11 mouse cellular contexts compared by ENCODE assay signal in the genomic region with DNA sequence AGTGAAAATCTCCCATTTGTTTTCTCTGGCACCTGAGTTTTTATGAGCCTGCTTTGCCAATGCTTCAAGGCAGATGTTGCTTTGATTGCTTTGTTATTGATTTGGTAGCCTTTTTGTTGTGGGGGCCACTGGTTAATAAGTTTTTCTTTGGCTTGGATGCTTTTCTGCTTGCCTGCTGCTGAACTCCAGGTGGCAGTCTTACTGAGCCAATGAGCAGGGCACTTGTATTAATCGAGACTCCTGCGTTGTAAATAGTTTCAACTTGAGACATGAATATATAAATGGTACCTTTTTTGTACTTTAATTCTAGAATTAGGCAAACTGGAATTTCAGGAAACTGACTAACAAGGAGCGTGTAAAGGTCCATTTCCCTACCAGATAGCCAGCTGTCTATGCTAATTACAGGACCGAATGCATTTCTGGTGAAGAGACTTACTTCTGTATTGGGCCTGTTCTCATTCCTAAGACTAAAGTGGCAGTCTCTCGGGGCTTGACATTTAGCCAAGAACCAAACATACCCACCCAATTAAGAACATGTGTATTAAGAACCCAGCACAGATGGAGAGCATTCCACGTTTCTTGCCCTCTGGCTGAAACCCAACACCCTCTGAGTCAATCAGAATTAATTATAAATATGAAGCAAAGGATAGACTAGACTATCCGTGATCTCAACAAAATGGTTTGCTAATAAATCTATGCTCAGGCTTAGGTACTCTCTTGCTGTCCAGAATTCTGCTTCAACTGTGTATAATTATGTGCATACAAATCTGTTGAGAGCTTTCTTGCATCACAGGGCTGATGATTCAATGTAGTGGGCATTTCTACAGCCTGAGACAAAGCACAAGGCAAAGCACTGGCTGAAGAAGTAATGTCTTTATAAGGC. TPM values are rescaled to one million over a fixed set of nuclear protein-coding genes. Genes with fewer than 3 reads are reported as not detected.
DNase-seq lines count a peak whose midpoint lies in the region; ATAC-seq and TF ChIP-seq lines count a peak whose summit lies in the region.
"Had no signal": no experiment of that assay in that cellular context is flagged by ENCODE, and none has a peak within 500 bp of the region (broad histone marks: within the 10 kb centered on the region; RNA-seq: fewer than 3 reads in every experiment).

No protein-coding gene starts in this region.

- no peaks in the 10 kb centered on the region for H3K27me3 ChIP-seq in hindbrain, embryonic 15.5 days
- no peaks in the 10 kb centered on the region for H3K27me3 ChIP-seq in hindbrain, embryonic 10.5 days (ENCODE audit: insufficient read depth, poor library complexity, severe bottlenecking)
- no peaks in the 10 kb centered on the region for H3K27me3 ChIP-seq in neural tube, embryonic 12.5 days (replicated peaks)
- no peaks in the 10 kb centered on the region for H3K27me3 ChIP-seq in stomach, postnatal 0 days (ENCODE audit: control insufficient read depth, insufficient read depth, low read length)

- 47% methylated on average over 7 of the region's 7 CpGs for WGBS in hindbrain, embryonic 15.5 days
- 76% methylated on average over 7 of the region's 7 CpGs for WGBS in hindbrain, embryonic 10.5 days
- WGBS in neural tube, embryonic 12.5 days: 76% methylated on average over 7 of the region's 7 CpGs
- 36% methylated on average over 7 of the region's 7 CpGs for WGBS in stomach, postnatal 0 days

- TF ChIP-seq EP300 in stomach, postnatal 0 days (optimal IDR thresholded peaks at IDR 0.05): peak; percentile 43

- no peaks in the 10 kb centered on the region for H3K9me3 ChIP-seq in hindbrain, embryonic 15.5 days
- no peaks in the 10 kb centered on the region for H3K9me3 ChIP-seq in hindbrain, embryonic 10.5 days
- no peaks in the 10 kb centered on the region for H3K9me3 ChIP-seq in neural tube, embryonic 12.5 days
- no peaks in the 10 kb centered on the region for H3K9me3 ChIP-seq in stomach, postnatal 0 days (ENCODE audit: control insufficient read depth, low read length)

- TF ChIP-seq CTCF in stomach, postnatal 0 days (IDR thresholded peaks at IDR 0.05; ENCODE audit: low read depth): peak; percentile 67

- H3K9ac ChIP-seq in hindbrain, embryonic 15.5 days: no peak overlapping the region
- H3K9ac ChIP-seq in neural tube, embryonic 12.5 days: no peak overlapping the region
- no peak overlapping the region for H3K9ac ChIP-seq in stomach, postnatal 0 days (ENCODE audit: low read length)

- no peak overlapping the region for H3K4me2 ChIP-seq in hindbrain, embryonic 15.5 days
- no peak overlapping the region for H3K4me2 ChIP-seq in neural tube, embryonic 12.5 days (replicated peaks)
- H3K4me2 ChIP-seq in stomach, postnatal 0 days (replicated peaks; ENCODE audit: low read depth): no peak overlapping the region

- H3K27ac ChIP-seq in hindbrain, embryonic 15.5 days (replicated peaks): peak overlapping the region; percentile 48
- no peak overlapping the region for H3K27ac ChIP-seq in hindbrain, embryonic 10.5 days
- H3K27ac ChIP-seq in neural tube, embryonic 12.5 days: no peak overlapping the region
- peak overlapping the region; percentile 70 for H3K27ac ChIP-seq in stomach, postnatal 0 days (replicated peaks)

- DNase-seq in cerebellum, adult 18-20 months: peak; percentile 26
- no peak for DNase-seq in hindbrain, embryonic 10.5 days (ENCODE audit: low spot score)
- no peak for DNase-seq in neural tube, embryonic 10.5 days (ENCODE audit: extremely low spot score, low spot score)
- DNase-seq in stomach, postnatal 0 days (ENCODE audit: low spot score): no peak
- no peak for DNase-seq in thymus, postnatal 25 days
- DNase-seq: adrenal gland, adult 8-10 months had no signal

- no peak overlapping the region for H3K4me3 ChIP-seq in hindbrain, embryonic 15.5 days
- H3K4me3 ChIP-seq in hindbrain, embryonic 10.5 days: no peak overlapping the region
- no peak overlapping the region for H3K4me3 ChIP-seq in neural tube, embryonic 12.5 days
- no peak overlapping the region for H3K4me3 ChIP-seq in stomach, postnatal 0 days (ENCODE audit: low read depth, low read length)

- H3K4me1 ChIP-seq in hindbrain, embryonic 15.5 days (replicated peaks): peaks cover 7% of the 10 kb centered on the region; the same call in 1 of the 2 replicates
- no peaks in the 10 kb centered on the region for H3K4me1 ChIP-seq in hindbrain, embryonic 10.5 days (replicated peaks)
- no peaks in the 10 kb centered on the region for H3K4me1 ChIP-seq in neural tube, embryonic 12.5 days
- H3K4me1 ChIP-seq in stomach, postnatal 0 days (replicated peaks; ENCODE audit: control insufficient read depth, insufficient read depth): no peaks in the 10 kb centered on the region

- H3K36me3 ChIP-seq in hindbrain, embryonic 15.5 days: peaks cover 31% of the 10 kb centered on the region
- peaks cover 73% of the 10 kb centered on the region for H3K36me3 ChIP-seq in hindbrain, embryonic 10.5 days
- H3K36me3 ChIP-seq in neural tube, embryonic 12.5 days: peaks cover 35% of the 10 kb centered on the region
- peaks cover 16% of the 10 kb centered on the region for H3K36me3 ChIP-seq in stomach, postnatal 0 days (ENCODE audit: control insufficient read depth, insufficient read depth, low read length)

- ATAC-seq in cerebellum, adult (ENCODE audit: insufficient number of reproducible peaks, low FRiP score, low TSS enrichment): no peak
- ATAC-seq in hindbrain, embryonic 15.5 days (ENCODE audit: low FRiP score, low read depth): no peak
- ATAC-seq in neural tube, embryonic 12.5 days (ENCODE audit: low FRiP score, low read depth): 0 out of 2 replicates have a peak, but pooled peaks have one; percentile 13
- peak; percentile 80; the same call in 1 of the 2 replicates for ATAC-seq in stomach, postnatal 0 days (ENCODE audit: low FRiP score, low TSS enrichment)

RNA-seq across cellular contexts. Expression of a gene that starts 14.6 kb away (rescaled TPM):
- 164 TPM in 2 replicates for polyA plus RNA-seq in hindbrain, embryonic 15.5 days (2015; fragmentation: Nextera tagmentation; extraction: Ambion mirVana)
- 205 and 242 TPM in 2 replicates for polyA plus RNA-seq in hindbrain, embryonic 10.5 days (2016; fragmentation: Nextera tagmentation; extraction: Ambion mirVana)
- polyA plus RNA-seq in neural tube, embryonic 12.5 days (2016; fragmentation: Nextera tagmentation; extraction: Ambion mirVana): 199 and 223 TPM in 2 replicates
- 174 and 205 TPM in 2 replicates for polyA plus RNA-seq in stomach, postnatal 0 days (2015; fragmentation: Nextera tagmentation; extraction: Ambion mirVana)

RNA-seq across cellular contexts. Expression of a gene that starts 25.8 kb away (rescaled TPM):
- polyA plus RNA-seq in hindbrain, embryonic 15.5 days (2015; fragmentation: Nextera tagmentation; extraction: Ambion mirVana): 0.34 and 0.53 TPM in 2 replicates
- polyA plus RNA-seq in hindbrain, embryonic 10.5 days (2016; fragmentation: Nextera tagmentation; extraction: Ambion mirVana): 0.17 and 0.21 TPM in 2 replicates
- polyA plus RNA-seq in neural tube, embryonic 12.5 days (2016; fragmentation: Nextera tagmentation; extraction: Ambion mirVana): 0.18 and 0.24 TPM in 2 replicates
- polyA plus RNA-seq in stomach, postnatal 0 days (2015; fragmentation: Nextera tagmentation; extraction: Ambion mirVana): 1.9 and 2.1 TPM in 2 replicates

RNA-seq across cellular contexts. Expression of a gene that starts 33.6 kb away (rescaled TPM):
- 43.3 and 52.6 TPM in 2 replicates for polyA plus RNA-seq in hindbrain, embryonic 15.5 days (2015; fragmentation: Nextera tagmentation; extraction: Ambion mirVana)
- 21.5 and 22.4 TPM in 2 replicates for polyA plus RNA-seq in hindbrain, embryonic 10.5 days (2016; fragmentation: Nextera tagmentation; extraction: Ambion mirVana)
- 33.1 and 39.9 TPM in 2 replicates for polyA plus RNA-seq in neural tube, embryonic 12.5 days (2016; fragmentation: Nextera tagmentation; extraction: Ambion mirVana)
- 12.4 and 12.6 TPM in 2 replicates for polyA plus RNA-seq in stomach, postnatal 0 days (2015; fragmentation: Nextera tagmentation; extraction: Ambion mirVana)

RNA-seq across cellular contexts. Expression of a gene that starts 43.5 kb away (rescaled TPM):
- polyA plus RNA-seq in hindbrain, embryonic 15.5 days (2015; fragmentation: Nextera tagmentation; extraction: Ambion mirVana): not detected in 2 replicates
- polyA plus RNA-seq in hindbrain, embryonic 10.5 days (2016; fragmentation: Nextera tagmentation; extraction: Ambion mirVana): 0.22 TPM in 1 of 2 replicates, not detected in the other
- polyA plus RNA-seq in neural tube, embryonic 12.5 days (2016; fragmentation: Nextera tagmentation; extraction: Ambion mirVana): not detected in 2 replicates
- not detected in 2 replicates for polyA plus RNA-seq in stomach, postnatal 0 days (2015; fragmentation: Nextera tagmentation; extraction: Ambion mirVana)
- polyA plus RNA-seq: frontal cortex, adult 2 months; stomach, embryonic 14.5 days had no signal

Comparison
In these comparisons a context has a peak if more than half of its experiments do, and no peak if none do; other contexts are left out.
1. H3K27ac ChIP-seq: peak in hindbrain, embryonic 15.5 days (single experiment) and stomach, postnatal 0 days (single experiment); none in hindbrain, embryonic 10.5 days (single experiment) and neural tube, embryonic 12.5 days (single experiment).
2. DNase-seq: peak in cerebellum, adult 18-20 months (2 of 2); none in hindbrain, embryonic 10.5 days (single experiment), neural tube, embryonic 10.5 days (single experiment), stomach, postnatal 0 days (single experiment) and thymus, postnatal 25 days (single experiment).
3. ATAC-seq: peak in neural tube, embryonic 12.5 days (single experiment) and stomach, postnatal 0 days (single experiment); none in cerebellum, adult (single experiment) and hindbrain, embryonic 15.5 days (single experiment).